Mouse (Mus musculus) adrenal gland, adult 2 months (tissue): ENCODE measurements around the gene Mef2d. TPM values are rescaled to one million over a fixed set of nuclear protein-coding genes. Genes with fewer than 3 reads are reported as not detected.
A peak's percentile ranks its signal among the peaks of the same experiment; 100 is the strongest.
"Not testable (repeated sequence)": the region's sequence is repeated elsewhere in the genome, so short reads cannot be mapped to it uniquely, and the experiment has no call there.

ENCODE experiments used
- DNase-seq: peaks from one replicate; pipeline ENCODE4 v3.0.0; 2021
- polyA plus RNA-seq: library from polyadenylated mRNA; depleted of rRNA; stranded (reverse); fragments of >200 nt; gene quantifications from 2 replicates; pipeline ENCODE4 v1.2.3, GENCODE M21; 2012
- total RNA-seq, 2 experiments: library from RNA; stranded (reverse); gene quantifications; 2 replicates each; pipeline ENCODE4 v1.2.3; 2021

The Mef2d gene
- total and polyA plus RNA-seq, 3 experiments, result 78.4 to 173 (median 114) TPM

- no peak for DNase-seq
These were observed 8.2 kb downstream of the Mef2d start for GRCm38 (mm10) chr3:88150061-88150998.

DNA sequence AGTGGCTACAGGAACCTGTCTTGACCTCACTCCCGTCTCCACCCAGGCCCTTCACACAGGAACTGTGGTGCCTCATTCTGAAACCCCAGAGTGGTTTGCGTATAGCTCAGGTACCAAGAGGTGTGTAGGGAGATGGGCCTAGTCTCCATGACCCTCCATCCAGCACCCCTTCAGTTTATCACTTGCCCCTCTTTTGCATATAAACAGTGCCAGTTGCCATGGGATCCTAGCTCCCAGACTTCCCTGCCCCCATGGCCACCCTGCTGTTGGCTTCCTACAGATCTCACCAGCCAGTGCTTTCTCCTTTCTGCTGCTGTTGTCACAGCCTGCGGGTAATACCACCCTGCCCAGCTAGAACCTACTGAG is 8.8 kb downstream of the Mef2d start:
- DNase-seq, result no peak

- no peak for DNase-seq
These were observed 9.9 kb downstream of the Mef2d start for GRCm38 (mm10) chr3:88152056-88152455.

DNA sequence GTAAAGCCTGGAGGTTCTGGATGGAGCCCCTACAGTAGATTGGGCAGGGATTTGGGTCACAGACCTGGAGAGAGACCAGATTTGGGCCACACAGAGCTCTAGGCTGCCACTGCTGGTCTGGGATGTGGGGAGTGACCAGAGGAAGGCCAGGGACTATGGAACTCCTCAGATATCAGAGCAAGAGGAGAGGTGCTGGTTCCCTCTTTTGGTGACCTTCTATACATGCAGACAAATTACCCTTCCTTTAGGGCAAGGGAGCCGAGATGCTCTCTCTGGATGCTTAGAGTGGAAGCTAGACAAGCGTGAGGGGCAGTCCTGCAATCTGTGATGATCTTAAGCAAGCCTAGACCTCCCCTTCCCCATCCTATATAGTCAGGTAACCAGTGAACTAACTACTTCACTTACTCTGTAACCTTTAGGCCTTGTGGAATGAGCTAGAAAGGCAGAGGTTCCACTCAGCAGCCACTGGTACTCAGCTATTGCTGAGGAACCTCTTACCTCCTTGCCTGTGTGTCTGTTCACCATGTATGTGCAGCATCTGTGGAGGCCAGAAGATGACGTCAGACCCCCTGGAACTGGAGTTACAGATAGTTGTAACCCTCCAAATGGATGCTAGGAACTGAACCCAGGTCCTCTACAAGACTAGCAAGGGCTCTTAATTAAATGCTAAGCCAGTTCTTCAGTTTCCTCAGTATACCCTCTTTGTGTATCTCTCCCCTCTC is 11.3 kb downstream of the Mef2d start:
- no peak for DNase-seq

DNA sequence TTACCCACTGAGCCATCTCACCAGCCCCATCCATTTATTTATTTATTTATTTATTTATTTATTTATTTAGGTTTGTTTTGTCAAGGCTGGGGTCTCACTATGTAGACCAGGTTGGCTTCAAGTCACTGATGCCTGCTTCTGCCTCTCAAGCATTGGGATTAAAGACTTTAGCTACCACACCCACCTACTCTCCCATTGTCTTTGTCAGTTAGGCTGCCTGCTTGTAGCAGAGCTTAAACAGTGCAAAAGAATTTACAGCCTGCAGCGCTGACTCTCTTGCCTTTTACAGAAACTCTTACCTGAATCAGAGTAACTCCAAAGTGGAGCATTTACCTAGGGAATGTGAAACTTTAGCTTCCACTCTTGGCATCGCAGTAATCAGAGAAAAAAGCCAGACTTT is 12.1 kb downstream of the Mef2d start:
- DNase-seq, result no peak

DNA sequence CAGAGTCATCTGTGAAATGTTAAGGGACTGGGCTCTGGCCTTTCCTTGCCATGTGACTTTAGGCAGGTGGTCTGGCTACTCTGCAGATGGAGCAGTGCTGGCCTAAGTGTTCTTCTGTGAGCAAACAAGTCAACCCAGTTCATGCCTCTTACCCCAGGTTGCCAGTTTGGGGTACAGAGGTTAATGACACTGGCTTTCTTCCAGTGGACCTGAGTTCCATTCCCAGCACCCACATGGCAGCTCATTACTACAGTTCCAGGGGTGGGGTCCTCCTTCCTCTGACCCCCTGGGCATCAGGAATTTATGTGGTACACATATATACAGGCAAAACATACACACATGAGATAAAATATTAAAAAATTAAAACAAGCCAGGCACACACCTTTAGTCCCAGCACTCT is 14.6 kb downstream of the Mef2d start:
- no peak for DNase-seq

DNA sequence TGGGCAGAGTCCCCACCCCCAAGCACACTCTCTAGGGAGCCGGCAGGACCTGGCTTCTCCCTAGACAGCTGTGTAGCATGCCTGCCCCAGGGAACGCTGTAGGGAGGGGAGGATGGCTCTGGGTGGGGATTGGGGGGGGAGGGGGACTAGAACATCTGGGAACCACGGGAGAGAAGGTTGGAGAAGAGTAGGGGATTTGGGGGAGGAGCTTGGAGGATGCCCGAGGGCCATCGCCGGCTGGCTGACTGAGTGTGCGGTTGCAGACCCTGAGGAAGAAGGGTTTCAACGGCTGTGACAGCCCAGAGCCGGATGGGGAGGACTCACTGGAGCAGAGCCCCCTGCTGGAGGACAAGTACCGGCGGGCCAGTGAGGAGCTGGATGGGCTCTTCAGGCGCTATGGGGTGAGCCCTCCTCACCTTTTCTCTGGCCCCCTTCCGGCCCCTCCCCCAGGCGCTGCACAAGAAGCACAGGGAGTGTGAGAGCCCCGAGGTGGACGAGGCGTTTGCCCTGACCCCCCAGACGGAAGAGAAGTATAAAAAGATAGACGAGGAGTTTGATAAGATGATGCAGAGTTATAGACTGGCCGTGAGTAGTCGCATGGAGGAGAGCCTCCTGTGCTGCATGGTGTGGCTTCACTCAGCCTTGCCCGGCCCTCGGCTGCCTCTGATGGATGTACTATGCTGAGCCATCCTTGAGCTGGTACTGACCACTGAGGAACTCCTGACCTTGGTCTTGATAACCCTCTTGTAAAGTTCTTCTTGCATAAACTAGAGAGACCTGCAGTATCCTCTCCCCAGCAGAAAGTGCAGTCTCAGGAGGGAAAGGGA is 15.8 kb downstream of the Mef2d start:
- no peak for DNase-seq

GRCm38 (mm10) chr3:88158991-88159390 is 16.8 kb downstream of the Mef2d start:
- no peak for DNase-seq

DNA sequence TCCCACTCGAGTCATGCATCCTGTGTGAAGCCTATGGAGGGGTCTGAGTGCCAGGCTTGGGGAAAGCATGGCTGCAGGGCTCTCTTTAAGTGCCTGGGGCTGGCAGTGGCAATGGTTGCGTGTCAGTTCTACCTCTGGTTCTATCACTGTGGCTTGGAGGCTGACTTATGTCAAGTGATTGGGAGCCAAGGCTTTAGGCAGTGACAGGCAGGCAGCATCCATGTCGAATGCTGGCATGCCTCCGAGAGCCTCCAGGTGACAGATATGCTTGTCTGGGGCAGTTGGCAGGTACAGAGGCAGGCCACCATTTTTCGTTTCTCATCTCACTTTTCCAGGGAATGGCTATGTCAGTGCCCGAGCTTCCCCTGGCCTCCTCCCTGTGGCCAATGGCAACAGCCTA is 18.7 kb downstream of the Mef2d start:
- DNase-seq, result no peak

DNA sequence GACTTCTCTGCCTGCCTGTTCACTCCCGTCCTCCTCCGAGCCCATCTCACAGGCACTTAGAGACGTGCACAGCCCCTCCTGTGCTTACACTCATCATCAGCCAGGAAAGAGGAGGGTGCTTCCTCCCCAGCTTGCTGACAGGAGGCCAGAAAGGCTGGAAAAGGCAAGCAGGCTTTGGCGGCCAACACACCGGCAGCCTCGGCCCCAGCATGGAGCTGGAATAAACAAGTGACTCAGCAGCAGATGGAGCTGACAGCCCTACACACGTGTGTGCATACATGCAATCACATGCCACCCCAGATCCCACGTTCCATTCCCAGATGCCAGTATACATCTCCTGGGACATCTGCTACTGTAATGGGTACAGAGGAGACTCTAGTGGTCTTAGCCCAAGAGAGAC is 20.1 kb downstream of the Mef2d start:
- peak; percentile 67 for DNase-seq

DNA sequence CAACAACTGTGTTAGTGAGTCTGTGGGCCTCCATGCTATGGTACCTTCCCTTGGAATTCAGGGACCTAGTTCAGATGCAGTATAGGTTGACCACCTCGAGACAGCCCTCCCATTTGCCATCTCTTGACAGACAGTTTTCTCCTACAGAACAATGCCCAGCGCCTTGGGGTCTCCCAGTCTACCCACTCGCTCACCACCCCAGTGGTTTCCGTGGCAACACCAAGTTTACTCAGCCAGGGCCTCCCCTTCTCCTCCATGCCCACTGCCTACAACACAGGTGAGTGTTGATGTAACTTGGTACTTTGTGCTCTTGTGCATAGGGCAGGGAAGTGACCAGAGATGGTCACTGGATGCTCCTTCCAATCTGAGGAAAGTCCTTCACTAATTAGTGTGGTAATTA is 20.6 kb downstream of the Mef2d start:
- no peak for DNase-seq

DNA sequence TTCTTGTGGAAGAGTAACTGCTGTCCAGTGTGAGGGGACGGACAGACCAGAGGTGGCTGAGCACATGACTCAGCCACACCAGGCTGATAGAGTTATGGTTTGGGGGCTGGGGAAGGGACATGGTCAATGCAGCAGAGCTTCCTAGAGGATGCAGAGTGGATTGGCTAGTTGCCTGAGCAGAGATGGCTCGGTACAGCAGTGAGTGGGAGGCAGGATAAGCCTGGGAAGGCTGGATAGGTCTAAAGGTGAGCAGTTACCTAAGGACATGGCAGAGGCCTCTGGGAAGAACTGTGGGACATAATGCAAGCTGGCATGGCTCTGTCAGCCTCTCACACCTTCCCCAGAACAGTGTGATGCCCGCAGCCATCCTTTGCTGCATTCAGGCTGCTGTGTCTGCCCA is 21.7 kb downstream of the Mef2d start:
- no peak for DNase-seq

GRCm38 (mm10) chr3:88164263-88164662 is 22.1 kb downstream of the Mef2d start:
- no peak for DNase-seq

GRCm38 (mm10) chr3:88166056-88166455 is 23.9 kb downstream of the Mef2d start:
- peak; percentile 80 for DNase-seq

DNA sequence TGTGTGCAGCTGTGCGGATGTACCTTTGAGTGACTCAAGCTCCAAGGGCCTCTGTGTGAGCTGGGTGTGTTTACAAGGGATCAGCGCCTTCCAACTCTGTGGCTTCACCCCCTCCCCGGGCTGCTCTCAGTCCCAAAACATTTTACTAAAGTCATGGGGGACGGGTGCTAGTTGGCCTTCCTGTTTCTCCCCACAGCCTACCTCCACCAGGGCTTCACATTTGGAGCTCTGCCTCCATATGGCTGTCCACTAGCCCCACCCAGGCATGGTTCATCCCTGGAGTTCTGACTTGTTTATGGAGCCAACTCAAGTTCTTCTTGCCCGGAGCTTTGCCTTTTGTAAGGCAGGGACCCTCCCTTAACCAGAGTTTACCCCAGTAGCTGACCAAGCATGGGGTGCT is 28.2 kb downstream of the Mef2d start:
- DNase-seq, result no peak

DNA sequence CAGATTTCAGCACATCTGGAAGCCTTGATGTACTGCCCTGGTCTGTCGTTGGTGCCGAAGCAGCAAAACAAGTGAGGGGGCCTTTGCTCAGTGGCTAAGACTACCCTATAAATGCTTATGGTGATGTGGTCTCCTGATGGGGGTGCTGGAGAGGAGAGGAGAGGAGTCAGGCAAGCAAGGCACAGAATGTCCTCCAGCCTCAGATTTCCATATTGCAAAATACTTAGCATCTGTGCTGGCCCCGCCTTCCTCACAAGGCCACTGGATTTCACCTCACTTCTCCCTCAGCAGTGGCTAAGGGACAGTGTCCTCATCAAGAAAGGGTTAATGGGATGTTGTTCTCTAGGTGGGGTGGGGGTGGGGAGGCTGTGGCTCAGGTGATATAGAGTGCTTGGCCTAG is 30.3 kb downstream of the Mef2d start:
- no peak for DNase-seq

GRCm38 (mm10) chr3:88173375-88173774 is 31.2 kb downstream of the Mef2d start:
- DNase-seq, result no peak

GRCm38 (mm10) chr3:88174894-88175293 is 32.7 kb downstream of the Mef2d start:
- peak; percentile 61 for DNase-seq

- DNase-seq, result peak; percentile 78
These were observed 34.9 kb downstream of the Mef2d start for GRCm38 (mm10) chr3:88177106-88177505.

- peak; percentile 100 for DNase-seq
These were observed 35.6 kb downstream of the Mef2d start for GRCm38 (mm10) chr3:88177562-88178345.

- DNase-seq, result not testable (repeated sequence)
These were observed 36.2 kb downstream of the Mef2d start for GRCm38 (mm10) chr3:88178346-88178733.

DNA sequence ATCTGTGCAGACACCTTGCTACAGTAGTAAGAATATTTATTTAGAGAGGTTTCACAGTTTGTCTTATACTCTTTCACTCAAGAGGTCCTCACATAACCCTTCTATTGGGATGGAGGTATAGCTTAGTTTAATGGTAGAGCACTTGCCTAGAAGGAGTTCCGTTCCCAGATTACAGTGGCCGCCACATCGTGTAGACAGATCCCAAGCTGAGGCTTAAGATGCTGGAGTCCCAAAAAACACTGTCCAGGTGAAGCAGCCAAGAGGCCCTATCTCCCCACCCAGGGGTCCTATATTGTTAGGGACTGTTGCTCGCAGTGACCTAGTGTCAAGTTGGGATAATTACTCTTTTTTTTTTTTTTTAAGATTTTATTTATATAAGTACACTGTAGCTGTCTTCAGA is 36.8 kb downstream of the Mef2d start:
- DNase-seq, result no peak
